Mouse (Mus musculus) hindlimb bud, embryonic 11.5 days (tissue): ENCODE measurements around the gene Cd59a.
"Not testable (repeated sequence)": the region's sequence is repeated elsewhere in the genome, so short reads cannot be mapped to it uniquely, and the experiment has no call there.

Experiments used
- DNase-seq: peaks from one replicate; pipeline ENCODE4 v3.0.0-alpha.2; 2012; ENCODE audit warnings: low read depth, low spot score; ENCODE audit errors: extremely low spot score

Gene Cd59a

GRCm38 (mm10) chr2:104104800-104105199 lies 9.2 kb downstream of the Cd59a start:
- DNase-seq: no peak

GRCm38 (mm10) chr2:104109021-104109420 lies 13.4 kb downstream of the Cd59a start:
- DNase-seq: not testable (repeated sequence)

GRCm38 (mm10) chr2:104109528-104109927 lies 13.9 kb downstream of the Cd59a start:
- DNase-seq: no peak

- DNase-seq: no peak
These were observed 14.4 kb downstream of the Cd59a start for GRCm38 (mm10) chr2:104110031-104110430.

- DNase-seq: not testable (repeated sequence)
These were observed 15.7 kb downstream of the Cd59a start for GRCm38 (mm10) chr2:104111170-104111797.

GRCm38 (mm10) chr2:104113563-104113962 lies 18.0 kb downstream of the Cd59a start:
- DNase-seq: not testable (repeated sequence)

- no peak for DNase-seq
These were observed 19.3 kb downstream of the Cd59a start for GRCm38 (mm10) chr2:104114898-104115297.

- DNase-seq: not testable (repeated sequence)
These were observed 21.6 kb downstream of the Cd59a start for GRCm38 (mm10) chr2:104117173-104117572.

- DNase-seq: no peak
These were observed 23.5 kb downstream of the Cd59a start for GRCm38 (mm10) chr2:104119097-104119496.

- no peak for DNase-seq
These were observed 24.7 kb downstream of the Cd59a start for GRCm38 (mm10) chr2:104120312-104120711.

GRCm38 (mm10) chr2:104121681-104122504 lies 26.3 kb downstream of the Cd59a start:
- DNase-seq: no peak

- peak; percentile 56 for DNase-seq
These were observed 27.1 kb downstream of the Cd59a start, which contains the start of gene A930018P22Rik for GRCm38 (mm10) chr2:104122505-104123378. TSS of gene A930018P22Rik (plus strand) at chr2:104122769.

- DNase-seq: no peak
These were observed 27.9 kb downstream of the Cd59a start for GRCm38 (mm10) chr2:104123540-104123939.

- no peak for DNase-seq
These were observed 28.5 kb downstream of the Cd59a start for GRCm38 (mm10) chr2:104124071-104124470.

- no peak for DNase-seq
These were observed 33.4 kb downstream of the Cd59a start for GRCm38 (mm10) chr2:104128803-104129531.

- DNase-seq: no peak
These were observed 34.6 kb downstream of the Cd59a start for GRCm38 (mm10) chr2:104130165-104130564.

- no peak for DNase-seq
These were observed 35.4 kb downstream of the Cd59a start for GRCm38 (mm10) chr2:104130969-104131368.

- DNase-seq: no peak
These were observed 36.8 kb downstream of the Cd59a start for GRCm38 (mm10) chr2:104132266-104132859.

GRCm38 (mm10) chr2:104133042-104133810 lies 37.6 kb downstream of the Cd59a start:
- DNase-seq: no peak
